Mouse (Mus musculus): ENCODE measurements around the gene Avpr1b.

GRCm38 (mm10) chr1:131626200-131626599 is 27.2 kb downstream of the Avpr1b start:
- TF ChIP-seq CTCF (IDR thresholded peaks at IDR 0.05; ENCODE audit: low read depth, low read length) (no peak), GATA1 (IDR thresholded peaks at IDR 0.05; ENCODE audit: borderline replicate concordance, low read length) (no peak), GATA2 (IDR thresholded peaks at IDR 0.05; ENCODE audit: borderline replicate concordance, low read depth, low read length) (no peak), TAL1 (conservative IDR thresholded peaks at IDR 0.05; ENCODE audit: low read depth, low read length) (no peak)
